Mouse (Mus musculus): ENCODE data around the gene Mex3a. TPM values are rescaled to one million over a fixed set of nuclear protein-coding genes. Genes with fewer than 3 reads are reported as not detected.

The Mex3a gene
- total and polyA plus RNA-seq, 2 experiments = under 0.01 to 0.04 TPM

DNA sequence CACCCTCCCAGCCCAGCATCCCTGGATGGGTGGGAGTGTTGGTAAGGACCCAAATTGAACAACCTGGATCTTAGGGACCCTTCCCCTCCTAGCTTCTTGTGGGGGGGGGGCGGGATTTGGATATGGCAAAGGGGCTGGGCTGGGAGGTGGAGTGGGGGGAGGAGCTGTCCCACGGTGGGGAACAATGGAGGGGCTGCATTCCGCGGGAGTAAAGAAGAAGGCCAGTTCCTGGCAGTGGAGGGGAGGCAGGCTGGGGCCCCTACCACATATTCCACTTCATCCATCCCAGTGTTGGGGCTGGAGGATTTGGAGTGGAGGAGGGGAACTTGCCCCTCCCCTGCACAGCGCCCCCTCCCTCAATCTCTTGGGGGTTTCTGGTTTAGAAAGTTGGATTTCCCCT, 1.5 kb downstream of the Mex3a start:
- Histone ChIP-seq H3K4me1 (ENCODE audit: control insufficient read depth, insufficient read depth, low read length) (no peaks in the 10 kb centered on the region), H3K4me3 (ENCODE audit: insufficient read depth, low read depth, low read length) (no peak overlapping the region), H3K79me2 (ENCODE audit: control insufficient read depth, insufficient read depth, low read length) (no peaks in the 10 kb centered on the region), H3K27ac (replicated peaks; ENCODE audit: insufficient read depth, low read depth, low read length) (no peak overlapping the region), H3K27me3 (ENCODE audit: control insufficient read depth, insufficient read depth, low read length) (no peaks in the 10 kb centered on the region), H3K9ac (ENCODE audit: low read depth, low read length) (no peak overlapping the region), H3K36me3 (ENCODE audit: control insufficient read depth, insufficient read depth, low read length) (no peaks in the 10 kb centered on the region)
- DNase-seq (ENCODE audit: extremely low read depth, low read depth, low spot score) = no peak
- TF ChIP-seq CTCF (IDR thresholded peaks at IDR 0.05; ENCODE audit: low read depth, low read length) (no peak), POLR2A (IDR thresholded peaks at IDR 0.05; ENCODE audit: extremely low read depth, insufficient read depth, low read length) (no peak)
- 40% methylated on average over 5 of the region's 5 CpGs for WGBS

DNA sequence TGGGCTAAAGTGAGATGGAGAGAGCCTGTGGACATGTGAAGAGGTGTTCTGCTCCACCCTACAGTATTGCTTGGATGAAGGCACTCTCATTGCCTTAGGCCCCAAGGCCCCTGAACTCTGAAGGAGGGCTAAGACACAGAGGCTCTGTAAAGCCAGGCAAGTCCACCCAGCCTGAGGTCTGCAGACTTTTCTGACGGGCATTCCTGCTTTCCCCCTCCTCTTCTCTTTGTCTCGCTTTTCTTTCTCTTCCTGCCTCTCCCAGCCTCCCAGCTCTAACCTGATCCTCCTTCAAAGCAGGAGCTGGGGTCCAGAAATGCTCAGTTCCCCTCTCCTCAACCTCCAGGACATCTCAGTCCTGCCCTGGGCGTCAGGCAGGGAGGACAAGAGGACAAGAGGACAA, 2.8 kb downstream of the Mex3a start:
- no peak overlapping the region for H3K27ac ChIP-seq (replicated peaks; ENCODE audit: insufficient read depth, low read depth, low read length)
- H3K79me2 ChIP-seq (ENCODE audit: control insufficient read depth, insufficient read depth, low read length) = no peaks in the 10 kb centered on the region
- no peaks in the 10 kb centered on the region for H3K4me1 ChIP-seq (ENCODE audit: control insufficient read depth, insufficient read depth, low read length)
- DNase-seq (ENCODE audit: extremely low read depth, low read depth, low spot score) = no peak
- H3K36me3 ChIP-seq (ENCODE audit: control insufficient read depth, insufficient read depth, low read length) = no peaks in the 10 kb centered on the region
- H3K27me3 ChIP-seq (ENCODE audit: control insufficient read depth, insufficient read depth, low read length) = no peaks in the 10 kb centered on the region
- TF ChIP-seq POLR2A (IDR thresholded peaks at IDR 0.05; ENCODE audit: extremely low read depth, insufficient read depth, low read length) (no peak), CTCF (IDR thresholded peaks at IDR 0.05; ENCODE audit: low read depth, low read length) (no peak)
- 85% methylated on average over 3 of the region's 3 CpGs for WGBS
- no peak overlapping the region for H3K4me3 ChIP-seq (ENCODE audit: insufficient read depth, low read depth, low read length)
- H3K9ac ChIP-seq (ENCODE audit: low read depth, low read length) = no peak overlapping the region

DNA sequence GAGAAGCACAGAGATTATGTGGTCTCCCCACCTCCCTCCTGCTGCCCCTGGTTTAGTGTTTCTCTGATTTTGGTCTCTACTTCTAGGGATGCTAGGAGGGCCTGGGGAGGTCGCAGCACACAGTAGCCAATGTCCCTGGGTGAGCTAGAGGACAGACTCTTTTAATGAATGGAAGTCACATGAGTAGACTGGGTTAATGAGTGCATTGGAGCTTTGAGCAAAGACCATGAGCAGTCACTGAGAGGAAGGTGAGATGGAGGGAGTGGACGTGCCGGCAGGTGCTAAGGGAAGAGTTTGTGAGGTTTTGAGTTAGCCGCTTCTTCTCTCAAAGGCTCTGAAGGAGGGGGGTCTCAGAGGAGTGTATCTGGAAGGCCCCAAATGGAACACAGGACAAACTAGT, 3.3 kb downstream of the Mex3a start:
- Histone ChIP-seq H3K36me3 (ENCODE audit: control insufficient read depth, insufficient read depth, low read length) (no peaks in the 10 kb centered on the region), H3K27ac (replicated peaks; ENCODE audit: insufficient read depth, low read depth, low read length) (no peak overlapping the region), H3K4me3 (ENCODE audit: insufficient read depth, low read depth, low read length) (no peak overlapping the region), H3K9ac (ENCODE audit: low read depth, low read length) (no peak overlapping the region), H3K4me1 (ENCODE audit: control insufficient read depth, insufficient read depth, low read length) (no peaks in the 10 kb centered on the region), H3K27me3 (ENCODE audit: control insufficient read depth, insufficient read depth, low read length) (no peaks in the 10 kb centered on the region), H3K79me2 (ENCODE audit: control insufficient read depth, insufficient read depth, low read length) (no peaks in the 10 kb centered on the region)
- WGBS = 95% methylated on average over 4 of the region's 4 CpGs
- DNase-seq (ENCODE audit: extremely low read depth, low read depth, low spot score) = no peak
- TF ChIP-seq CTCF (IDR thresholded peaks at IDR 0.05; ENCODE audit: low read depth, low read length) = no peak
- TF ChIP-seq POLR2A (IDR thresholded peaks at IDR 0.05; ENCODE audit: extremely low read depth, insufficient read depth, low read length) = no peak

DNA sequence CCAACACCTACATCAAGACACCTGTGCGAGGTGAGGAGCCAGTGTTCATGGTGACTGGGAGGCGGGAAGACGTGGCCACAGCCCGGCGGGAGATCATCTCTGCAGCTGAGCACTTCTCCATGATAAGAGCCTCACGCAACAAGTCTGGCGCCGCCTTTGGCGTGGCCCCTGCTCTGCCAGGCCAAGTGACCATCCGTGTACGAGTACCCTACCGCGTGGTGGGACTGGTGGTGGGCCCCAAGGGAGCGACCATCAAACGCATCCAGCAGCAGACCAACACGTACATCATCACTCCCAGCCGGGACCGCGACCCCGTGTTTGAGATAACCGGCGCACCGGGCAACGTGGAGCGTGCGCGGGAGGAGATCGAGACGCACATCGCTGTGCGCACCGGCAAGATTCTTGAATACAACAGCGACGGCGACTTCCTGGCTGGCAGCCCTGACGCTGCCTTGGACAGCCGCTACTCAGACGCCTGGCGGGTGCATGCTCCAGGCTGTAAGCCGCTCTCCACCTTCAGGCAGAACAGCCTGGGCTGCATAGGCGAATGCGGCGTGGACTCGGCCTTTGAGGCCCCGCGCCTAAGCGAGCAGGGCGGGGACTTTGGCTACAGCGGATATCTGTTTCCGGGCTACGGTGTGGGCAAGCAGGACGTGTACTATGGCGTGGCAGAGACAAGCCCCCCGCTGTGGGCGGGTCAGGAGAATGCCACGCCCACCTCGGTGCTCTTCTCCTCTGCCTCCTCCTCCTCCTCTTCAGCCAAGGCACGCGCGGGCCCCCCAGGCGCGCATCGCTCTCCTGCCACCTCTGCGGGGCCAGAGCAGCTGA, 4.1 kb downstream of the Mex3a start:
- TF ChIP-seq POLR2A (IDR thresholded peaks at IDR 0.05; ENCODE audit: extremely low read depth, insufficient read depth, low read length) (peak; percentile 30; the same call in 1 of the 2 replicates), CTCF (IDR thresholded peaks at IDR 0.05; ENCODE audit: low read depth, low read length) (0 out of 2 replicates have a peak, but pooled peaks have one; percentile 5)
- peak; percentile 34 for DNase-seq (ENCODE audit: extremely low read depth, low read depth, low spot score)
- Histone ChIP-seq H3K9ac (ENCODE audit: low read depth, low read length) (peak overlapping the region; percentile 60), H3K27me3 (ENCODE audit: control insufficient read depth, insufficient read depth, low read length) (no peaks in the 10 kb centered on the region), H3K27ac (replicated peaks; ENCODE audit: insufficient read depth, low read depth, low read length) (no peak overlapping the region), H3K4me3 (ENCODE audit: insufficient read depth, low read depth, low read length) (peak overlapping the region; percentile 50), H3K79me2 (ENCODE audit: control insufficient read depth, insufficient read depth, low read length) (no peaks in the 10 kb centered on the region), H3K36me3 (ENCODE audit: control insufficient read depth, insufficient read depth, low read length) (no peaks in the 10 kb centered on the region), H3K4me1 (ENCODE audit: control insufficient read depth, insufficient read depth, low read length) (no peaks in the 10 kb centered on the region)
- 16% methylated on average over 63 of the region's 64 CpGs for WGBS

DNA sequence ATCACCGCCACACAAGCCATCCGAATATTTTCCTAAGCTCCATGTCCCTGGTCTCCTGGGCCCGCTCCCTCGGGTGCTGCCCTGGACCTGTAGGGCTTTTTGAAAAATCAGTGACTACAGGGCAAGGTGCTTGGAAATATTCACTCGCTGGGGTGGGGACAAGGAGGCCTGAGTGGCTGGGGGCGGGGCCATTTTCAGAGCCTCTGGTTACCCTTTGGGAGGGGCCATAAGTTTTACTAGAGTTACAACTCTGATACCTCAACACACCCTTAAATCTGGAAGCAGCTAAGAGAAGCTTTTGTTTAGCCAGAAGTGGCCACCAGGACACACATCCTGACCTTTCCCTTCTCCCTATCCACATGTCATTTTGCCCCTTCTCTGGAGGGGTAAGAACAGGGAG, 5.0 kb downstream of the Mex3a start:
- TF ChIP-seq CTCF (IDR thresholded peaks at IDR 0.05; ENCODE audit: low read depth, low read length) = no peak
- TF ChIP-seq POLR2A (IDR thresholded peaks at IDR 0.05; ENCODE audit: extremely low read depth, insufficient read depth, low read length) = no peak
- 71% methylated on average over 6 of the region's 6 CpGs for WGBS
- Histone ChIP-seq H3K36me3 (ENCODE audit: control insufficient read depth, insufficient read depth, low read length) (no peaks in the 10 kb centered on the region), H3K79me2 (ENCODE audit: control insufficient read depth, insufficient read depth, low read length) (no peaks in the 10 kb centered on the region), H3K9ac (ENCODE audit: low read depth, low read length) (no peak overlapping the region), H3K27me3 (ENCODE audit: control insufficient read depth, insufficient read depth, low read length) (no peaks in the 10 kb centered on the region), H3K4me1 (ENCODE audit: control insufficient read depth, insufficient read depth, low read length) (no peaks in the 10 kb centered on the region), H3K27ac (replicated peaks; ENCODE audit: insufficient read depth, low read depth, low read length) (no peak overlapping the region), H3K4me3 (ENCODE audit: insufficient read depth, low read depth, low read length) (peak overlapping the region; percentile 50; the same call in 1 of the 2 replicates)
- DNase-seq (ENCODE audit: extremely low read depth, low read depth, low spot score) = no peak

Measured in liver, adult 2 months (tissue).